Mouse (Mus musculus) liver, adult 10 weeks (tissue): ENCODE measurements around the gene Rtf2. TPM values are rescaled to one million over a fixed set of nuclear protein-coding genes. Genes with fewer than 3 reads are reported as not detected.

Experiments used
- polyA plus RNA-seq: library from polyadenylated mRNA; stranded (reverse); fragments of 350-450 nt; fragmentation: Illumina TruSeq; extraction: RNeasy Lipid Tissue Mini Kit (QIAGEN cat#74804); gene quantifications from one replicate; pipeline ENCODE4 v1.2.3, GENCODE M21; 2014; ENCODE audit warnings: low read depth, low replicate concordance

The Rtf2 gene
- polyA plus RNA-seq = 6.2 TPM

DNA sequence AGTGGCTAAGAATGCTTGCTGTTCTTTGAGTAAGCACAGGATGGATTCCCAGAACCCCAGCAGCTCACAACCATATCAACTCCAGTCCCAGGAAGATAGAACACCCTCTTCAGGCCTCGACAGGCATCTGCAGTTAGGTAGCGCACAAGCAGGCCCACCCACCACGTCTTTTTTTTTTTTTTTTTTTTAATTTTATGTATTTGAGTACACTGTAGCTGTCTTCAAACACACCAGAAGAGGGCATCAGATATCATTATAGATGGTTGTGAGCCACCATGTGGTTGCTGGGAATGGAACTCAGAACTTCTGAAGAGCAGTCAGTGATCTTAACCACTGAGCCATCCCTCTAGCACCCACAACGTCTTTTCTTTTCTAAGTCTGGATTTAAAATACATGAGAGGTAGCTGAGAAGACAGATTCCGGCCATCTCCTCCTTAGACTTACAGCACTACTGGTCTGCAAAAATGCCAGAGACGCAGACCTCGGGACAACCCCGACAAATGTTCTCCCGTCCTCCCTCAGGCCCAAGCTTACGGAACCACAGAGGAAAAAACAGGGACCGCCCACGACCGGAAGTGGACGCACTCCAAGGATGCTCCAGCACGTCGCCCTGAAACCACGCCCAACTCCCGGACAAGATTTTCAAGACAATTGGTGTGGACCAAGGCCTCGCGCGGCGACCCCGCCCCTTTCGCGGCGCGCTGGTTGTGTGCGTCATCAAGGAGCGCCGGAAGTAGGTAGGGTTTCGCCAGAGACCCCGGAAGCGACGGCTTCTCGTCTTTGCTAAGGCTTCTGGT, at the start of gene Rtf2:
Rtf2 (plus strand) TSS at position 714 of the 797 bp plus-strand sequence.

DNA sequence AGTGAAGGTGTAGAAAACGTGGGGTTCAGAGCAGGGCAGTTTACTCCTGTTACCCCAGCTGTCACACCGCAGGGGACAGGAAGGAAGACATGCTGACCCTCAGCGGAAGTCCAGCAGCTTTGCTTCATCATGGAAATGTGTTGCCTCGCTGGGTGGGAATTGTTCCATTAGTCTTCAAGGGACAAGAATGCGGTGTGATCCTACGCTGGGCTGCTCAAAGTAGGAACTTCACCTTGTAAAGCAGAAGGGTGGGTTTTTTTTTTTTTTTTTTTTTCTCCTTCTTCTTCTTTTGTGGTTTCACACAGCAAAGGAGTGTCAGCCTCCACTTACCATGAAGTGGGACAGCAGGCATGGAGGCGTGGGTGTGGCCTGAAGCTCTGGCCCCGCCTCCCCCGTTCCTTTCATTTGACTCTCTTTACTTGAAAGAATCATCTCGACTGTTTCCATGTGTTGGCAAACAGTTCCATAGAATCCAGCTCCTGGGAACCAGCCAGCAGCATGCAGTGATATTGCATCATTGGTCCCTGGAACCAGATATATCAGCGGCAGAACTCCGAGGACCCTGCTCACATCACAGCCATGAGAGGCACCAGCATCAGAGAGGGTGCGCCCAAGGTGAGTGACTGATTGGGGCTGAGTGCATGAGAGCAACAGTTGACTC, 46.8 kb upstream of the Rtf2 start, which contains the start of gene Cass4:
Cass4 (plus strand) TSS at position 404 of the 661 bp plus-strand sequence.

DNA sequence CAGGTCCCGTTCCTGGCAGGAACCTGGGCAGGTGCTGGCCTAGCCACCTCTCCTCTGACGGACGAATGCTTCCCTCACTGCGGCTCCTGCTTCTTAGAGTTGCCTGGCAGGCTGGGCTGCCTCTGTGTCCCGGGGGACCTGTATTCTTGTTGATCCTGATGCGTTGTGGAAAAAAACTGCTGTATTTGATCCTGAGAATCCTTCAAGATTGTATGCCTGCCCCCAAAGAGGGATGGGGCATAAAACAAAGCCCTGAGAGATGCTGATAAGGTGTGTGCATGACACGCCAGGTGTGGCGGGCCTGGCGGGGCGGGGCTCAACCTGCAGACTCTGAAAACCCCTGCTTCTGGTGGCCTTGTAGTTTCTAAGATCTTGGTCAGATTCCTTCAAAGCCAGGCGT, 18.1 kb downstream of the Rtf2 start, which contains the start of gene Gcnt7:
Gcnt7 (minus strand) TSS at position 101 of the 400 bp plus-strand sequence.

DNA sequence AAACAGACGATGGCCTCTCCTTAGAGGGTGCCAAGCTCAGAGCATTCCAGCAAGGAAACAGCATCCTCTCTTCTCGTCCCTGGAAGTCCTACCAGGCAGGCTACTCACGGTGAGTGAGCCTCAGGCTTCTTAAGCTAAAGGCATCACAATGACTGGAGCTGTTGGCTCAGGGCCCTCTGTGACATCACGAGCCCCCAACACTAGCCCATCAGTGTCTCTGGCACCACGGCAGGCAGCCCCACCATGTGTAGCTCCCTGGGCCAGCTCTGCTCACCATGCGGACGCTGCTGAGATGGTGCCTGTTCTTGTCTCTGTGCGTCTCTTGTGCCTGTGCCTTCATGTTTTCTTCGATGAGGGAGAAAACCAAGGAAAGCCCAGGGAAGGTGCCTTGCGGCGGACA, 32.0 kb downstream of the Rtf2 start, which contains the start of gene Fam209:
Fam209 (plus strand) TSS at position 203 of the 400 bp plus-strand sequence.

Other genes with a start within 250 kb of the Rtf2 start
- not detected for gene Mc3r, start 192.1 kb upstream of the Rtf2 start, polyA plus RNA-seq
- gene Fam210b, start 95.0 kb upstream of the Rtf2 start, polyA plus RNA-seq = 61.6 TPM
- 0.29 TPM for gene Aurka, start 70.0 kb upstream of the Rtf2 start, polyA plus RNA-seq
- gene Cstf1, start 69.9 kb upstream of the Rtf2 start, polyA plus RNA-seq = 3.0 TPM
- not detected for gene Cass4, start 46.8 kb upstream of the Rtf2 start, polyA plus RNA-seq
- not detected for gene Gcnt7, start 18.0 kb downstream of the Rtf2 start, polyA plus RNA-seq
- not detected for gene Fam209, start 32.0 kb downstream of the Rtf2 start, polyA plus RNA-seq
- not detected for gene Tfap2c, start 109.0 kb downstream of the Rtf2 start, polyA plus RNA-seq